Mouse (Mus musculus) testis, adult 2 months (tissue): ENCODE measurements around the gene 2210016L21Rik. TPM values are rescaled to one million over a fixed set of nuclear protein-coding genes. Genes with fewer than 3 reads are reported as not detected.
A peak's percentile ranks its signal among the peaks of the same experiment; 100 is the strongest.
"Not testable (repeated sequence)": the region's sequence is repeated elsewhere in the genome, so short reads cannot be mapped to it uniquely, and the experiment has no call there.

Experiments used
- H3K27ac ChIP-seq: fragments of 200-500 bp; 2 replicates; pipeline ENCODE4 v1.5.1; 2012; ENCODE audit warnings: low read depth, low read length; ENCODE audit not compliant: control insufficient read depth, insufficient read depth
- H3K27me3 ChIP-seq: fragments of 200-500 bp; 2 replicates; pipeline ENCODE4 v1.6.1; 2012; ENCODE audit warnings: mild to moderate bottlenecking, low read length, moderate library complexity; ENCODE audit not compliant: control insufficient read depth, insufficient read depth
- H3K36me3 ChIP-seq: fragments of 200-500 bp; 2 replicates; pipeline ENCODE4 v1.6.1; 2012; ENCODE audit warnings: mild to moderate bottlenecking, low read length; ENCODE audit not compliant: control insufficient read depth, insufficient read depth
- H3K4me1 ChIP-seq: fragments of 200-500 bp; 2 replicates; pipeline ENCODE4 v1.6.1; 2012; ENCODE audit warnings: low read length; ENCODE audit not compliant: control insufficient read depth, insufficient read depth
- H3K4me3 ChIP-seq: fragments of 200-500 bp; 2 replicates; pipeline ENCODE4 v1.5.1; 2012; ENCODE audit warnings: low read depth, mild to moderate bottlenecking, low read length, moderate library complexity, mixed read lengths; ENCODE audit not compliant: control insufficient read depth
- CTCF ChIP-seq: fragments of 200-500 bp; IDR thresholded peaks from 2 replicates; pipeline ENCODE4 v1.5.1; 2012; ENCODE audit warnings: low read depth, mild to moderate bottlenecking, inconsistent platforms, low read length, moderate library complexity; ENCODE audit not compliant: control insufficient read depth, insufficient read depth, insufficient replicate concordance
- POLR2A ChIP-seq: fragments of 200-500 bp; IDR thresholded peaks from 2 replicates; pipeline ENCODE4 v1.6.1; 2012; ENCODE audit warnings: low read depth, mild to moderate bottlenecking, inconsistent platforms, low read length, moderate library complexity; ENCODE audit not compliant: control insufficient read depth
- polyA plus RNA-seq: library from polyadenylated mRNA; depleted of rRNA; stranded (reverse); fragments of >200 nt; gene quantifications from 2 replicates; pipeline ENCODE4 v1.2.3, GENCODE M21; 2012

The 2210016L21Rik gene
- polyA plus RNA-seq, 1 experiment: 3.9 TPM

GRCm38 (mm10) chr5:114922998-114923473 lies 18.9 kb upstream of the 2210016L21Rik start, which contains the start of gene Oasl1:
TSS of gene Oasl1 (plus strand) at chr5:114923240.
- no peak within 1 kb of the TSS for H3K27ac ChIP-seq
- H3K4me1 ChIP-seq: peaks cover 10% of the 10 kb centered on the region
- H3K4me3 ChIP-seq: peak within 1 kb of the TSS; percentile 47
- TF ChIP-seq CTCF (no peak), POLR2A (no peak)
- no peaks in the 10 kb centered on the region for H3K27me3 ChIP-seq
- no peaks in the 10 kb centered on the region for H3K36me3 ChIP-seq

GRCm38 (mm10) chr5:114926153-114926684 lies 15.7 kb upstream of the 2210016L21Rik start:
- Histone ChIP-seq H3K27ac (no peak overlapping the region), H3K27me3 (no peaks in the 10 kb centered on the region), H3K4me1 (peaks cover 10% of the 10 kb centered on the region), H3K36me3 (no peaks in the 10 kb centered on the region), H3K4me3 (no peak overlapping the region)
- TF ChIP-seq CTCF (no peak), POLR2A (no peak)

- Histone ChIP-seq H3K27me3 (no peaks in the 10 kb centered on the region), H3K36me3 (no peaks in the 10 kb centered on the region)
Measured at GRCm38 (mm10) chr5:114926753-114927152, 15.2 kb upstream of the 2210016L21Rik start.

GRCm38 (mm10) chr5:114931626-114932025 lies 10.3 kb upstream of the 2210016L21Rik start:
- Histone ChIP-seq H3K4me3 (no peak overlapping the region), H3K27ac (no peak overlapping the region), H3K36me3 (no peaks in the 10 kb centered on the region), H3K27me3 (no peaks in the 10 kb centered on the region), H3K4me1 (peaks cover 8% of the 10 kb centered on the region)
- TF ChIP-seq POLR2A (no peak), CTCF (no peak)

More at GRCm38 (mm10) chr5:114926753-114927152, 15.2 kb upstream of the 2210016L21Rik start:
- no peak overlapping the region for H3K4me3 ChIP-seq
- TF ChIP-seq POLR2A (no peak), CTCF (no peak)
- H3K4me1 ChIP-seq: peaks cover 11% of the 10 kb centered on the region
- H3K27ac ChIP-seq: no peak overlapping the region

GRCm38 (mm10) chr5:114933206-114933605 lies 8.8 kb upstream of the 2210016L21Rik start:
- TF ChIP-seq POLR2A: no peak
- TF ChIP-seq CTCF: no peak
- no peaks in the 10 kb centered on the region for H3K36me3 ChIP-seq
- no peaks in the 10 kb centered on the region for H3K27me3 ChIP-seq
- H3K4me1 ChIP-seq: peaks cover 10% of the 10 kb centered on the region
- H3K27ac ChIP-seq: no peak overlapping the region
- no peak overlapping the region for H3K4me3 ChIP-seq

- Histone ChIP-seq H3K4me1 (peaks cover 10% of the 10 kb centered on the region), H3K27me3 (no peaks in the 10 kb centered on the region), H3K36me3 (no peaks in the 10 kb centered on the region), H3K27ac (no peak overlapping the region), H3K4me3 (no peak overlapping the region)
- TF ChIP-seq POLR2A: no peak
- TF ChIP-seq CTCF: no peak
Measured at GRCm38 (mm10) chr5:114935838-114936237, 6.1 kb upstream of the 2210016L21Rik start.

- H3K4me3 ChIP-seq, H3K27me3 ChIP-seq, H3K27ac ChIP-seq, H3K36me3 ChIP-seq, H3K4me1 ChIP-seq: not testable (repeated sequence)
Measured at GRCm38 (mm10) chr5:114941138-114941537, 820 bp upstream of the 2210016L21Rik start.
